Comparison of ENCODE assay signal across 9 mouse cellular contexts in the genomic region with DNA sequence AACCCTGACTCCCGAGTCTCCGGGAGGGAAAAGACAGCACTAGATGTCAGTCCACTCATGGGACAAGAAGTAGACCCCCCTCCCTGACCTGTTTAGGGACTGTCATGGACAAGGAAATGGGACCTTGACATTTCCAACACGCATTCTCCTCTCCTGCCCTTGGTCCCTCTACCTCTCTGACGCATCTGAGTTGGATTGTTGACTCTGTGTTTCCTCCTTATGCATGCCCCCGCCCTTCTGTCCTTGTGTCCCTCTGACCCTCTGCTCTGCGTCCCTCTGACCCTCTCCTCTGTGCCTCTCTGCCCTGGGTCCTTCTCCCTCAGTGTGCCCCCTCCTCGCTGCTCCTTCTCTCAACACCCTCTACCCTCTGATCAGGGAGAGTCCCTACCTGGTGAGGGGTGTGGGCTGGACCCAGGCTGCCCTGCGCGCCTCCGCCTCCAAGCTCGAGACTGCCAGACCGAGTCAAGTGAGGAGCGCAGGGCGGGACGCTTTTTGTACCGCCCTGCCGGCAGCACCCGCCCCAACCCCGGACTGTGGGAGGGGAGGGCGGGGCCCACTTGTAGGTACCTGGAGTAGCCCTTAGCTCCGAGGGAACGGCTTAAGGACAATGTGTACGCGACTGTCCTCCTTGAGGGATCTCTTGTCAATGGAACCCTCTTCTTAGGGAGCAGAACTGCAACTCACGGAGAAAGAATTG. TPM values are rescaled to one million over a fixed set of nuclear protein-coding genes. Genes with fewer than 3 reads are reported as not detected.
A peak's percentile ranks its signal among the peaks of the same experiment; 100 is the strongest.
DNase-seq lines count a peak whose midpoint lies in the region; ATAC-seq and TF ChIP-seq lines count a peak whose summit lies in the region.
"Had no signal": no experiment of that assay in that cellular context is flagged by ENCODE, and none has a peak within 500 bp of the region (broad histone marks: within the 10 kb centered on the region; RNA-seq: fewer than 3 reads in every experiment).

No protein-coding gene starts in this region.

- H3K4me1 ChIP-seq in intestine, embryonic 16.5 days (ENCODE audit: control insufficient read depth, insufficient read depth, low read length): peaks cover 51% of the 10 kb centered on the region
- peaks cover 9% of the 10 kb centered on the region for H3K4me1 ChIP-seq in olfactory bulb, adult 2 months (ENCODE audit: control insufficient read depth, insufficient read depth, low read length)

- peak overlapping the region; percentile 70 for H3K4me2 ChIP-seq in intestine, embryonic 16.5 days (ENCODE audit: low read depth, low read length)

- peak overlapping the region; percentile 64 for H3K9ac ChIP-seq in intestine, embryonic 16.5 days (ENCODE audit: low read depth, low read length)

- 3% methylated on average over 25 of the region's 25 CpGs for WGBS in intestine, embryonic 16.5 days
- 7% methylated on average over 25 of the region's 25 CpGs for WGBS in olfactory bulb, adult 2 months

- no peak for TF ChIP-seq POLR2A in olfactory bulb, adult 2 months (IDR thresholded peaks at IDR 0.05; ENCODE audit: insufficient read depth, low read depth, low read length)

- H3K9me3 ChIP-seq in intestine, embryonic 16.5 days (ENCODE audit: control insufficient read depth, low read length): no peaks in the 10 kb centered on the region

- peak overlapping the region; percentile 78 for H3K27ac ChIP-seq in intestine, embryonic 16.5 days (ENCODE audit: low read length)
- no peak overlapping the region for H3K27ac ChIP-seq in olfactory bulb, adult 2 months (ENCODE audit: insufficient read depth, low read depth, low read length)

- ATAC-seq in granulocyte monocyte progenitor cell, adult 5-6 weeks (replicated peaks; ENCODE audit: poor library complexity, severe bottlenecking): peak; percentile 37
- ATAC-seq in intestine, embryonic 16.5 days: peak; percentile 85

- 0 out of 2 replicates have a peak, but pooled peaks cover 2% of the 10 kb centered on the region for H3K27me3 ChIP-seq in intestine, embryonic 16.5 days (replicated peaks; ENCODE audit: control insufficient read depth, insufficient read depth, low read length)

- peak; percentile 74 for DNase-seq in Muller cell, postnatal 12 days (ENCODE audit: inconsistent ontology term)
- DNase-seq in c-Kit-positive CD71-positive TER-119-negative erythroid progenitor cells, embryonic 14.5 days (ENCODE audit: low read depth): peak; percentile 42
- DNase-seq in lung, adult 18-20 months: peak; percentile 90 to 94
- no peak for DNase-seq in thymus, postnatal 25 days
- DNase-seq in right cerebral cortex, adult 18-20 months: no peak

- H3K36me3 ChIP-seq in intestine, embryonic 16.5 days (ENCODE audit: control insufficient read depth, insufficient read depth, low read length): peaks cover 3% of the 10 kb centered on the region; the same call in 1 of the 2 replicates

- H3K4me3 ChIP-seq in intestine, embryonic 16.5 days (ENCODE audit: low read length): peak overlapping the region; percentile 47
- H3K4me3 ChIP-seq in olfactory bulb, adult 2 months (ENCODE audit: insufficient read depth, low read depth, low read length): peak overlapping the region; percentile 11

- no peak for TF ChIP-seq CTCF in olfactory bulb, adult 2 months (IDR thresholded peaks at IDR 0.05; ENCODE audit: insufficient read depth, low read depth, low read length)

RNA-seq across cellular contexts. Expression of a gene that starts 0.4 kb away (rescaled TPM):
- 1.5 TPM in 1 of 2 replicates, not detected in the other for total RNA-seq in granulocyte monocyte progenitor cell, adult 5-6 weeks (2014; fragmentation: Nextera tagmentation)
- 0.82 and 1.1 TPM in 2 replicates for total RNA-seq in granulocyte monocyte progenitor cell, adult 5-6 weeks (2017)
- polyA plus RNA-seq in intestine, embryonic 16.5 days (2015; fragmentation: Nextera tagmentation; extraction: Ambion mirVana): 78.3 and 80.3 TPM in 2 replicates
- polyA plus RNA-seq in olfactory bulb, adult 2 months (2012; ENCODE audit: insufficient read depth, insufficient read length, low replicate concordance, missing spikeins): not detected in 2 replicates

RNA-seq across cellular contexts. Expression of a gene that starts 35.3 kb away (rescaled TPM):
- not detected in 2 replicates for total RNA-seq in granulocyte monocyte progenitor cell, adult 5-6 weeks (2014; fragmentation: Nextera tagmentation)
- total RNA-seq in granulocyte monocyte progenitor cell, adult 5-6 weeks (2017): not detected in 2 replicates
- polyA plus RNA-seq in intestine, embryonic 16.5 days (2015; fragmentation: Nextera tagmentation; extraction: Ambion mirVana): 0.22 and 0.34 TPM in 2 replicates
- not detected in 2 replicates for polyA plus RNA-seq in olfactory bulb, adult 2 months (2012; ENCODE audit: insufficient read depth, insufficient read length, low replicate concordance, missing spikeins)

RNA-seq across cellular contexts. Expression of a gene that starts 47.7 kb away (rescaled TPM):
- not detected in 2 replicates for total RNA-seq in granulocyte monocyte progenitor cell, adult 5-6 weeks (2014; fragmentation: Nextera tagmentation)
- not detected in 2 replicates for total RNA-seq in granulocyte monocyte progenitor cell, adult 5-6 weeks (2017)
- not detected in 2 replicates for polyA plus RNA-seq in intestine, embryonic 16.5 days (2015; fragmentation: Nextera tagmentation; extraction: Ambion mirVana)
- not detected in 2 replicates for polyA plus RNA-seq in olfactory bulb, adult 2 months (2012; ENCODE audit: insufficient read depth, insufficient read length, low replicate concordance, missing spikeins)
- polyA plus RNA-seq: large intestine, adult 2 months had no signal

Comparison
In these comparisons a context has a peak if more than half of its experiments do, and no peak if none do; other contexts are left out.
1. DNase-seq: peak in Muller cell, postnatal 12 days (single experiment), c-Kit-positive CD71-positive TER-119-negative erythroid progenitor cells, embryonic 14.5 days (single experiment) and lung, adult 18-20 months (2 of 2); none in thymus, postnatal 25 days (single experiment) and right cerebral cortex, adult 18-20 months (single experiment).